Mouse (Mus musculus) layer of hippocampus, adult 8-10 months (tissue): ENCODE results near the gene Il7r. TPM values are rescaled to one million over a fixed set of nuclear protein-coding genes. Genes with fewer than 3 reads are reported as not detected.

Experiments
- DNase-seq, 2 experiments: peaks; one replicate each; pipeline ENCODE4 v3.0.0; 2022; ENCODE audit warnings: low spot score in 2 of 2
- total RNA-seq, 4 experiments: library from RNA; stranded (reverse); gene quantifications; 2 replicates each; pipeline ENCODE4 v1.2.4; 2022

Il7r gene
- total RNA-seq, 4 experiments from 2014 or later, result 0.21 to 0.63 (median 0.34) TPM

GRCm38 (mm10) chr15:9472167-9472566 is 57.8 kb downstream of the Il7r start:
- no peak for DNase-seq

- DNase-seq, result no peak
Observed at GRCm38 (mm10) chr15:9471053-9471685, 58.8 kb downstream of the Il7r start.

GRCm38 (mm10) chr15:9464039-9464438 is 65.9 kb downstream of the Il7r start:
- no peak for DNase-seq

DNA sequence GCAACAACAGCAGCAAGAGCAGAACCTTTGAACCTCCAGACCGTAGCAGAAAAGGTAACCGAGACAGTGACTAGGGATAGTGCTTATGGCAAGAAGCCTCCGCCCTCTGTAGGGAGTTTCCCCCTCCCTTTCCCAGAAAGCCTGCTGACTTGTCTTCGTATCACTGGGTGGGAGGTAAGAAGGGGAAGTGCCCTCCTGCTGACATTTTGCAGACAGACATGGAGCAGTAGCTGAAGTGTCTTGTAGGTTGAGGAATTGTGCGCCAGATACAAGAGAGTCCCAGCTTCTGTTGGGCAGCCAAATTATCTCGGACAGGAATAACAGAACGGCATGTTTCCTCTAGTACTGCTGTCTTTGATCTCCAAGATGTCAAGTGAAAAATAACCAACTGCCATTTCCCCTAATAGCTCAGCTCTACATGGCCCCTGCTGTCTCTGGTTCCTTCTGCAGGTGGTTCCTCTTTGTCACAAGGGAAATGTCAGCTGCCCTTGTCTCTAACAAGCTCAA is 66.4 kb downstream of the Il7r start:
- no peak for DNase-seq

Other genes with a start within 250 kb of the Il7r start
- gene Ugt3a2, start 194.6 kb downstream of the Il7r start, total RNA-seq, result not detected
- gene Capsl, start 94.1 kb downstream of the Il7r start, total RNA-seq, result 1 to 10 TPM; 1.5 to 2.9 (median 2.5) TPM
- 1 to 10 TPM; 2.2 to 2.8 (median 2.7) TPM for gene Spef2, start 218.7 kb upstream of the Il7r start, total RNA-seq